Mouse (Mus musculus) hindlimb bud, embryonic 11.5 days (tissue): ENCODE data around the gene Cpsf6.
A peak's percentile ranks its signal among the peaks of the same experiment; 100 is the strongest.

Source experiments
- DNase-seq: peaks from one replicate; pipeline ENCODE4 v3.0.0-alpha.2; 2012; ENCODE audit warnings: low read depth, low spot score; ENCODE audit errors: extremely low spot score

Cpsf6 gene

GRCm38 (mm10) chr10:117386981-117387380, 7.2 kb upstream of the Cpsf6 start:
- no peak for DNase-seq

- no peak for DNase-seq
These were observed 6.4 kb upstream of the Cpsf6 start for GRCm38 (mm10) chr10:117386261-117386660.

- no peak for DNase-seq
These were observed 5.6 kb upstream of the Cpsf6 start for GRCm38 (mm10) chr10:117385431-117385830.

- no peak for DNase-seq
These were observed 5.2 kb upstream of the Cpsf6 start for GRCm38 (mm10) chr10:117385086-117385430.

GRCm38 (mm10) chr10:117384386-117385085, 4.7 kb upstream of the Cpsf6 start:
- no peak for DNase-seq

GRCm38 (mm10) chr10:117383941-117384340, 4.1 kb upstream of the Cpsf6 start:
- DNase-seq: no peak

- no peak for DNase-seq
These were observed 3.3 kb upstream of the Cpsf6 start for GRCm38 (mm10) chr10:117382996-117383550.

GRCm38 (mm10) chr10:117382146-117382545, 2.3 kb upstream of the Cpsf6 start:
- no peak for DNase-seq

- no peak for DNase-seq
These were observed 1.1 kb upstream of the Cpsf6 start for GRCm38 (mm10) chr10:117380721-117381570.

GRCm38 (mm10) chr10:117379441-117379840, 374 bp downstream of the Cpsf6 start:
- DNase-seq: no peak

- DNase-seq: no peak
These were observed 1.2 kb downstream of the Cpsf6 start for GRCm38 (mm10) chr10:117378642-117379041.

- DNase-seq: no peak
These were observed 1.6 kb downstream of the Cpsf6 start for GRCm38 (mm10) chr10:117378291-117378555.

GRCm38 (mm10) chr10:117377431-117378290, 2.2 kb downstream of the Cpsf6 start:
- DNase-seq: no peak

GRCm38 (mm10) chr10:117376580-117377189, 3.1 kb downstream of the Cpsf6 start:
- DNase-seq: peak; percentile 73

GRCm38 (mm10) chr10:117375841-117376579, 3.8 kb downstream of the Cpsf6 start:
- DNase-seq: no peak

- DNase-seq: no peak
These were observed 4.7 kb downstream of the Cpsf6 start for GRCm38 (mm10) chr10:117375163-117375562.

- no peak for DNase-seq
These were observed 16.7 kb downstream of the Cpsf6 start for GRCm38 (mm10) chr10:117363106-117363505.

- no peak for DNase-seq
These were observed 20.9 kb downstream of the Cpsf6 start for GRCm38 (mm10) chr10:117358891-117359290.

- DNase-seq: no peak
These were observed 36.8 kb downstream of the Cpsf6 start for GRCm38 (mm10) chr10:117343000-117343399.

GRCm38 (mm10) chr10:117342406-117342805, 37.4 kb downstream of the Cpsf6 start:
- no peak for DNase-seq
